23 mouse cellular contexts compared by ENCODE assay signal in the genomic region with DNA sequence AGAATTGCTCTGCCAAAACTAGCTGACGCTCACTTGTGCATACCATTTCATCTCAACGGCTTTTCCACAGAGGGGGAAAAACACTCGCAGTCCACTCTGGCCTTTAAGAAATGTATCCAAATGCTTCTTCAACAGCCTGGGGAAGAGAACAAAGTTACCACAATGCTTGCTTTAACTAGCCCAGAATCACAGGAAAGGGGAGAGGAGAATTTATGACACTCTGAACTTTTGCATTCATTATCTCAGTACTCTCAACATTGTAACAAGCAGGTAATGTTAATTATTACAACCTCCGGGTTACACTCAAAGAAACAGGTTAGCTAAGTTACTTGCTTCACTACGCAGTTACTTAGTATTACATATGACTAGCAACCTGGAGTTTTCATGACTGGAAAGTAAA.
"Had no signal": no experiment of that assay in that cellular context is flagged by ENCODE, and none has a peak within 500 bp of the region (broad histone marks: within the 10 kb centered on the region; RNA-seq: fewer than 3 reads in every experiment).

No protein-coding gene starts in this region.

- H3K27ac ChIP-seq: gastrocnemius, adult 2 months; heart, embryonic 10.5 days; hindbrain, embryonic 10.5 days; hindbrain, embryonic 12.5 days; hindbrain, embryonic 14.5 days; limb, embryonic 13.5 days; limb, embryonic 15.5 days; liver, embryonic 12.5 days; liver, embryonic 14.5 days had no signal

- H3K4me2 ChIP-seq: heart, embryonic 12.5 days; hindbrain, embryonic 12.5 days; hindbrain, embryonic 14.5 days; limb, embryonic 13.5 days; limb, embryonic 15.5 days; liver, embryonic 12.5 days had no signal

- H3K4me3 ChIP-seq: gastrocnemius, adult 2 months; heart, embryonic 10.5 days; heart, embryonic 12.5 days; hindbrain, embryonic 10.5 days; hindbrain, embryonic 12.5 days; limb, embryonic 13.5 days; limb, embryonic 15.5 days; liver, embryonic 12.5 days had no signal

- H3K36me3 ChIP-seq: heart, embryonic 10.5 days; heart, embryonic 12.5 days; limb, embryonic 13.5 days; limb, embryonic 15.5 days; liver, embryonic 12.5 days had no signal

- H3K9ac ChIP-seq: heart, embryonic 12.5 days; hindbrain, embryonic 12.5 days; hindbrain, embryonic 14.5 days; limb, embryonic 13.5 days; limb, embryonic 15.5 days; liver, embryonic 12.5 days; liver, embryonic 14.5 days had no signal

- H3K9me3 ChIP-seq: heart, embryonic 10.5 days; heart, embryonic 12.5 days; hindbrain, embryonic 10.5 days; hindbrain, embryonic 12.5 days; limb, embryonic 13.5 days; limb, embryonic 15.5 days; liver, embryonic 12.5 days had no signal

- H3K27me3 ChIP-seq: heart, embryonic 12.5 days; hindbrain, embryonic 12.5 days; limb, embryonic 13.5 days; limb, embryonic 15.5 days had no signal

- DNase-seq: gastrocnemius, adult 2 months; gastrocnemius, postnatal 10 days; gastrocnemius, postnatal 25 days; heart, adult 18-20 months; heart, postnatal 10 days; heart, postnatal 4 days; layer of hippocampus, adult 9-11 months; layer of hippocampus, postnatal 36 days; left cerebral cortex, postnatal 4 days; lung, adult 18-20 months had no signal

- ATAC-seq: forebrain, embryonic 16.5 days; hindbrain, embryonic 16.5 days; inflammation-experienced regulatory T-cells, adult 6 months; intestine, embryonic 16.5 days; liver, embryonic 12.5 days had no signal
